ENCODE assay signal across 22 mouse cellular contexts in the genomic region with DNA sequence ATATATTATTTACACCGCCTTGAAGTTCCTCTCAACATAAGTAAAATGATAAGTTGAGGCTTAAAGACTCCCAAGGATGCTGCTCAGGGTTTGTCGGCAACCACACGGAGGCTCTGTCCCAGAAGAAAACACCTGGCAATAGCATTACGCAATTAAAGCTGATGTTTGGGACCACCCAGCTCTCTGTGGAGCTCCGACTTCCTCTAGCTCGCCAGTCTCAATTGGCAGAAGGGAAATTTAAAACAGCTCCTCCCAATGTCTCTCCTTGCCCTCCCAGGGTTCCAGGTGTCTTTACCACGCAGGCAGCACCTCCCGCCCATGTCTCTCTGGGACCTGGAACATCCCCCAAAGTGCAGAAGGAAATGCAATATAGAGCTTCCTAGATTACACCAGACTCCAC.
DNase-seq lines count a peak whose midpoint lies in the region; ATAC-seq lines count a peak whose summit lies in the region.
"Had no signal": no experiment of that assay in that cellular context is flagged by ENCODE, and none has a peak within 500 bp of the region (broad histone marks: within the 10 kb centered on the region; RNA-seq: fewer than 3 reads in every experiment).

No protein-coding gene starts in this region.

- 0 out of 2 replicates have a peak overlapping the region, but pooled peaks have one; percentile 9 for H3K27ac ChIP-seq in midbrain, embryonic 10.5 days (replicated peaks)
- H3K27ac ChIP-seq in midbrain, embryonic 15.5 days: no peak overlapping the region
- no peak overlapping the region for H3K27ac ChIP-seq in limb, embryonic 12.5 days
- H3K27ac ChIP-seq in forebrain, embryonic 12.5 days: no peak overlapping the region
- H3K27ac ChIP-seq: gastrocnemius, adult 2 months had no signal

- H3K4me1 ChIP-seq in midbrain, embryonic 10.5 days: peaks cover 16% of the 10 kb centered on the region
- peaks cover 7% of the 10 kb centered on the region for H3K4me1 ChIP-seq in midbrain, embryonic 15.5 days
- H3K4me1 ChIP-seq in limb, embryonic 12.5 days (replicated peaks): peaks cover 33% of the 10 kb centered on the region
- peaks cover 13% of the 10 kb centered on the region for H3K4me1 ChIP-seq in forebrain, embryonic 12.5 days

- no peaks in the 10 kb centered on the region for H3K27me3 ChIP-seq in midbrain, embryonic 10.5 days (ENCODE audit: low read depth, poor library complexity, severe bottlenecking)
- no peaks in the 10 kb centered on the region for H3K27me3 ChIP-seq in midbrain, embryonic 15.5 days (replicated peaks)
- no peaks in the 10 kb centered on the region for H3K27me3 ChIP-seq in limb, embryonic 12.5 days
- H3K27me3 ChIP-seq in forebrain, embryonic 12.5 days: no peaks in the 10 kb centered on the region
- H3K27me3 ChIP-seq: heart, embryonic 13.5 days; hindbrain, embryonic 12.5 days had no signal

- H3K36me3 ChIP-seq in midbrain, embryonic 10.5 days: no peaks in the 10 kb centered on the region
- no peaks in the 10 kb centered on the region for H3K36me3 ChIP-seq in midbrain, embryonic 15.5 days (replicated peaks)
- H3K36me3 ChIP-seq in limb, embryonic 12.5 days: no peaks in the 10 kb centered on the region
- H3K36me3 ChIP-seq in forebrain, embryonic 12.5 days (replicated peaks): no peaks in the 10 kb centered on the region
- H3K36me3 ChIP-seq: G1E; heart, embryonic 13.5 days; hindbrain, embryonic 12.5 days had no signal

- no peak overlapping the region for H3K4me3 ChIP-seq in midbrain, embryonic 10.5 days
- no peak overlapping the region for H3K4me3 ChIP-seq in midbrain, embryonic 15.5 days
- no peak overlapping the region for H3K4me3 ChIP-seq in limb, embryonic 12.5 days (replicated peaks)
- no peak overlapping the region for H3K4me3 ChIP-seq in forebrain, embryonic 12.5 days (replicated peaks)
- H3K4me3 ChIP-seq: gastrocnemius, adult 2 months; heart, embryonic 13.5 days; hindbrain, embryonic 12.5 days had no signal

- DNase-seq in embryo, embryonic 10 days (ENCODE audit: low spot score): peak; percentile 28
- no peak for DNase-seq in embryo, embryonic 9.5 days (ENCODE audit: extremely low spot score)
- DNase-seq in midbrain, embryonic 10.5 days (ENCODE audit: low spot score): no peak
- DNase-seq in right cerebral cortex, postnatal 25 days: no peak
- DNase-seq: adrenal gland, adult 8-10 months; adrenal gland, postnatal 36 days; B cell, adult 2 months; cerebellum, adult 11 months; cerebellum, adult 8-10 months; gastrocnemius, adult 2 months; gastrocnemius, postnatal 25 days; heart, postnatal 4 days; kidney, adult 18-20 months had no signal

- WGBS in midbrain, embryonic 10.5 days: 61% methylated on average over 8 of the region's 8 CpGs
- WGBS in midbrain, embryonic 15.5 days: 58% methylated on average over 8 of the region's 8 CpGs
- WGBS in limb, embryonic 12.5 days: 27% methylated on average over 8 of the region's 8 CpGs
- 69% methylated on average over 8 of the region's 8 CpGs for WGBS in forebrain, embryonic 12.5 days

- no peaks in the 10 kb centered on the region for H3K9me3 ChIP-seq in midbrain, embryonic 10.5 days (replicated peaks)
- no peaks in the 10 kb centered on the region for H3K9me3 ChIP-seq in midbrain, embryonic 15.5 days
- no peaks in the 10 kb centered on the region for H3K9me3 ChIP-seq in limb, embryonic 12.5 days
- H3K9me3 ChIP-seq in forebrain, embryonic 12.5 days: no peaks in the 10 kb centered on the region
- H3K9me3 ChIP-seq: heart, embryonic 13.5 days; hindbrain, embryonic 12.5 days had no signal

- no peak overlapping the region for H3K4me2 ChIP-seq in midbrain, embryonic 15.5 days
- peak overlapping the region; percentile 10; the same call in 1 of the 2 replicates for H3K4me2 ChIP-seq in limb, embryonic 12.5 days
- no peak overlapping the region for H3K4me2 ChIP-seq in forebrain, embryonic 12.5 days
- H3K4me2 ChIP-seq: hindbrain, embryonic 12.5 days had no signal

- ATAC-seq in midbrain, embryonic 15.5 days (replicated peaks): no peak
- ATAC-seq in limb, embryonic 12.5 days (ENCODE audit: insufficient number of reproducible peaks, insufficient read depth, low FRiP score, low TSS enrichment, low read depth): no peak
- no peak for ATAC-seq in forebrain, embryonic 12.5 days (ENCODE audit: low FRiP score)
- ATAC-seq: CD4-positive, CD25-positive, alpha-beta regulatory T cell, adult 4 months; forebrain, embryonic 16.5 days; inflammation-experienced regulatory T-cells, adult 6 months had no signal

- H3K9ac ChIP-seq in midbrain, embryonic 15.5 days: no peak overlapping the region
- H3K9ac ChIP-seq in limb, embryonic 12.5 days (replicated peaks): no peak overlapping the region
- H3K9ac ChIP-seq in forebrain, embryonic 12.5 days: no peak overlapping the region
- H3K9ac ChIP-seq: heart, embryonic 13.5 days; hindbrain, embryonic 12.5 days had no signal
